1 mouse cellular context compared by ENCODE assay signal in genomic region chr11:48818346-48818745, GRCm38 (mm10).
TF ChIP-seq lines count a peak whose summit lies in the region.

No protein-coding gene starts in this region.

TF ChIP-seq in MEL, 35 proteins besides CTCF, POLR2A, EP300 and RAD21 (continued from another document):
- TF ChIP-seq ZC3H11A (IDR thresholded peaks at IDR 0.05; ENCODE audit: low read depth, low read length) (no peak), POLR2AphosphoS2 (IDR thresholded peaks at IDR 0.05; ENCODE audit: low read length) (no peak), E2F4 (IDR thresholded peaks at IDR 0.05; ENCODE audit: borderline replicate concordance, low read depth, low read length) (no peak), TBP (IDR thresholded peaks at IDR 0.05; ENCODE audit: low read depth, low read length) (peak; percentile 100), MAFK (IDR thresholded peaks at IDR 0.05; ENCODE audit: borderline replicate concordance, low read depth, low read length) (peak; percentile 99), ZKSCAN1 (IDR thresholded peaks at IDR 0.05; ENCODE audit: low read depth, low read length) (no peak), MXI1 (IDR thresholded peaks at IDR 0.05; ENCODE audit: low read depth, low read length) (no peak), GATA1 (IDR thresholded peaks at IDR 0.05; ENCODE audit: low read depth, low read length) (peak; percentile 70), ELF1 (IDR thresholded peaks at IDR 0.05; ENCODE audit: low read depth, low read length) (peak; percentile 71; the same call in 1 of the 2 replicates), ZMIZ1 (IDR thresholded peaks at IDR 0.05; ENCODE audit: low read depth, low read length) (no peak), ETS1 (IDR thresholded peaks at IDR 0.05; ENCODE audit: low read depth, low read length) (no peak), NELFE (IDR thresholded peaks at IDR 0.05; ENCODE audit: low read depth, low read length) (no peak), SIN3A (IDR thresholded peaks at IDR 0.05; ENCODE audit: low read length) (peak; percentile 46; the same call in 1 of the 2 replicates), CHD1 (IDR thresholded peaks at IDR 0.05; ENCODE audit: low read depth, low read length) (no peak), TCF12 (IDR thresholded peaks at IDR 0.05; ENCODE audit: low read depth, low read length) (no peak), MYB (IDR thresholded peaks at IDR 0.05; ENCODE audit: low read depth, low read length) (no peak), MAZ (IDR thresholded peaks at IDR 0.05; ENCODE audit: low read depth, low read length) (no peak)
